Mouse (Mus musculus) hindbrain, postnatal 0 days (tissue): ENCODE data around the gene Col19a1. TPM values are rescaled to one million over a fixed set of nuclear protein-coding genes. Genes with fewer than 3 reads are reported as not detected.

Experiments
- ATAC-seq: fragments of 200-750 bp; cut with Nextera tagmentation; 2 replicates; pipeline ENCODE4 v1.8.0; 2017; ENCODE audit warnings: mild to moderate bottlenecking, moderate TSS enrichment, moderate library complexity
- DNase-seq: peaks from one replicate; pipeline ENCODE4 v3.0.0-alpha.2; 2015; ENCODE audit warnings: low spot score
- H3K27ac ChIP-seq: fragments of 300-500 bp; sonication (generic); 2 replicates; pipeline ENCODE4 v1.5.1; 2014; ENCODE audit warnings: mild to moderate bottlenecking
- H3K27me3 ChIP-seq: fragments of 300-500 bp; sonication (generic); 2 replicates; pipeline ENCODE4 v1.6.1; 2014; ENCODE audit warnings: low read length, mixed read lengths; ENCODE audit not compliant: insufficient read depth
- H3K36me3 ChIP-seq: fragments of 300-500 bp; sonication (generic); 2 replicates; pipeline ENCODE4 v1.6.1; 2014; ENCODE audit warnings: low read length, mixed read lengths; ENCODE audit not compliant: insufficient read depth
- H3K4me1 ChIP-seq: fragments of 300-500 bp; sonication (generic); 2 replicates; pipeline ENCODE4 v1.6.1; 2014; ENCODE audit warnings: antibody characterized with exemption, low read length, mixed read lengths; ENCODE audit not compliant: insufficient read depth
- H3K4me2 ChIP-seq: fragments of 300-500 bp; sonication (generic); 2 replicates; pipeline ENCODE4 v1.6.1; 2014; ENCODE audit warnings: low read depth, mild to moderate bottlenecking, low read length, moderate library complexity, mixed read lengths
- H3K4me3 ChIP-seq: fragments of 300-500 bp; sonication (generic); 2 replicates; pipeline ENCODE4 v1.5.1; 2014; ENCODE audit warnings: low read length
- H3K9ac ChIP-seq: fragments of 300-500 bp; sonication (generic); replicated peaks from 2 replicates; pipeline ENCODE4 v1.6.1; 2014; ENCODE audit warnings: mild to moderate bottlenecking, low read length, moderate library complexity, mixed read lengths
- H3K9me3 ChIP-seq: fragments of 300-500 bp; sonication (generic); 2 replicates; pipeline ENCODE4 v1.6.1; 2016; ENCODE audit warnings: low read length, mixed read lengths
- CTCF ChIP-seq: IDR thresholded peaks from 2 replicates; pipeline ENCODE4 v1.5.1; 2016; ENCODE audit warnings: antibody characterized with exemption, control low read depth, low read depth
- WGBS: fragments of 180-500 bp; shearing (Covaris S2); extraction: QIAGEN DNeasy Blood & Tissue Kit; methylation state at CpG from one replicate; pipeline ENCODE4 v1.1.7; 2014; 5-methylcytosine and 5-hydroxymethylcytosine counted together
- polyA plus RNA-seq: library from polyadenylated mRNA; unstranded; fragments of >200 nt; fragmentation: Nextera tagmentation; extraction: Ambion mirVana; gene quantifications from 2 replicates; pipeline ENCODE4 v1.2.1, GENCODE M21; 2015
- total RNA-seq: library from RNA; depleted of rRNA; stranded (reverse); fragments of >200 nt; gene quantifications from 2 replicates; pipeline ENCODE4 v1.2.3, GENCODE M21; 2014

Gene Col19a1
- total and polyA plus RNA-seq, 2 experiments from 2014 or later = 2.2 to 2.7 TPM

- 60% methylated on average over 10 of the region's 10 CpGs for WGBS
- Histone ChIP-seq H3K9ac (0 out of 2 replicates have a peak overlapping the region, but pooled peaks have one; percentile 18), H3K9me3 (no peaks in the 10 kb centered on the region), H3K27me3 (no peaks in the 10 kb centered on the region; the same call in 1 of the 2 replicates), H3K36me3 (no peaks in the 10 kb centered on the region), H3K27ac (peak overlapping the region; percentile 34; the same call in 1 of the 2 replicates), H3K4me2 (no peak overlapping the region), H3K4me3 (no peak overlapping the region), H3K4me1 (no peaks in the 10 kb centered on the region)
- DNase-seq (no peak), ATAC-seq (peak; percentile 61)
- TF ChIP-seq CTCF = no peak
These were observed 338.8 kb downstream of the Col19a1 start for GRCm38 (mm10) chr1:24248294-24249104.

GRCm38 (mm10) chr1:24245700-24246375 is 341.4 kb downstream of the Col19a1 start:
- Histone ChIP-seq H3K4me1 (no peaks in the 10 kb centered on the region), H3K4me2 (no peak overlapping the region), H3K27me3 (no peaks in the 10 kb centered on the region), H3K9ac (no peak overlapping the region), H3K4me3 (no peak overlapping the region), H3K9me3 (no peaks in the 10 kb centered on the region), H3K27ac (no peak overlapping the region), H3K36me3 (no peaks in the 10 kb centered on the region)
- peak; percentile 70; the same call in 1 of the 2 replicates for ATAC-seq
- 52% methylated on average over 13 of the region's 13 CpGs for WGBS
- DNase-seq = peak; percentile 32
- TF ChIP-seq CTCF = no peak

- Histone ChIP-seq H3K9ac (no peak overlapping the region), H3K36me3 (no peaks in the 10 kb centered on the region), H3K4me3 (no peak overlapping the region), H3K27ac (no peak overlapping the region), H3K9me3 (no peaks in the 10 kb centered on the region), H3K4me2 (no peak overlapping the region), H3K4me1 (no peaks in the 10 kb centered on the region), H3K27me3 (no peaks in the 10 kb centered on the region)
- DNase-seq (peak; percentile 56), ATAC-seq (peak; percentile 57; the same call in 1 of the 2 replicates)
- WGBS = 52% methylated on average over 10 of the region's 10 CpGs
- no peak for TF ChIP-seq CTCF
These were observed 342.3 kb downstream of the Col19a1 start for GRCm38 (mm10) chr1:24244931-24245330.

GRCm38 (mm10) chr1:24240039-24240691 is 347.1 kb downstream of the Col19a1 start:
- H3K9ac ChIP-seq = no peak overlapping the region
- DNase-seq (no peak), ATAC-seq (no peak)
- no peaks in the 10 kb centered on the region for H3K27me3 ChIP-seq
- no peak overlapping the region for H3K4me3 ChIP-seq
- no peak overlapping the region for H3K27ac ChIP-seq
- no peak overlapping the region for H3K4me2 ChIP-seq
- H3K9me3 ChIP-seq = no peaks in the 10 kb centered on the region
- no peaks in the 10 kb centered on the region for H3K4me1 ChIP-seq
- no peak for TF ChIP-seq CTCF
- no peaks in the 10 kb centered on the region for H3K36me3 ChIP-seq
- WGBS = 34% methylated on average over 8 of the region's 8 CpGs

- ATAC-seq (no peak), DNase-seq (no peak)
- Histone ChIP-seq H3K27me3 (no peaks in the 10 kb centered on the region), H3K9ac (no peak overlapping the region), H3K4me3 (no peak overlapping the region), H3K27ac (no peak overlapping the region), H3K36me3 (no peaks in the 10 kb centered on the region), H3K4me1 (no peaks in the 10 kb centered on the region), H3K9me3 (no peaks in the 10 kb centered on the region), H3K4me2 (no peak overlapping the region)
- no peak for TF ChIP-seq CTCF
- WGBS = 81% methylated on average over 1 of the region's 1 CpGs
These were observed 350.9 kb downstream of the Col19a1 start for GRCm38 (mm10) chr1:24236330-24236729.

GRCm38 (mm10) chr1:24231504-24232270 is 355.6 kb downstream of the Col19a1 start:
- Histone ChIP-seq H3K36me3 (no peaks in the 10 kb centered on the region), H3K4me2 (no peak overlapping the region), H3K4me3 (no peak overlapping the region), H3K27ac (no peak overlapping the region), H3K27me3 (no peaks in the 10 kb centered on the region), H3K9ac (no peak overlapping the region), H3K9me3 (no peaks in the 10 kb centered on the region), H3K4me1 (no peaks in the 10 kb centered on the region)
- 66% methylated on average over 3 of the region's 3 CpGs for WGBS
- DNase-seq (peak; percentile 35), ATAC-seq (no peak; the same call in 1 of the 2 replicates)
- TF ChIP-seq CTCF = no peak
